17 mouse cellular contexts compared by ENCODE assay signal in genomic region chr8:12776166-12776565, GRCm38 (mm10). TPM values are rescaled to one million over a fixed set of nuclear protein-coding genes. Genes with fewer than 3 reads are reported as not detected.
DNase-seq lines count a peak whose midpoint lies in the region; ATAC-seq and TF ChIP-seq lines count a peak whose summit lies in the region.
"Had no signal": no experiment of that assay in that cellular context is flagged by ENCODE, and none has a peak within 500 bp of the region (broad histone marks: within the 10 kb centered on the region; RNA-seq: fewer than 3 reads in every experiment).

No protein-coding gene starts in this region.

- 61% methylated on average over 10 of the region's 10 CpGs for WGBS in liver, embryonic 12.5 days (ENCODE audit: insufficient replicate concordance)
- 39% methylated on average over 10 of the region's 10 CpGs for WGBS in heart, embryonic 14.5 days
- 55% methylated on average over 10 of the region's 10 CpGs for WGBS in liver, embryonic 13.5 days (ENCODE audit: insufficient replicate concordance)

- peak overlapping the region; percentile 54 for H3K4me3 ChIP-seq in gastrocnemius, adult 2 months
- H3K4me3 ChIP-seq in liver, embryonic 12.5 days: no peak overlapping the region
- H3K4me3 ChIP-seq in heart, embryonic 14.5 days (ENCODE audit: control insufficient read depth in 1 of 2, insufficient read depth in 1 of 2, low read depth in 1 of 2, low read length in 2 of 2): no peak overlapping the region
- no peak overlapping the region for H3K4me3 ChIP-seq in liver, embryonic 13.5 days (replicated peaks)
- H3K4me3 ChIP-seq: forebrain, embryonic 13.5 days; hindbrain, embryonic 13.5 days; megakaryocyte, embryonic 14.5 days; neural tube, embryonic 12.5 days had no signal

- H3K9me3 ChIP-seq in liver, embryonic 12.5 days (replicated peaks): no peaks in the 10 kb centered on the region
- H3K9me3 ChIP-seq in heart, embryonic 14.5 days (ENCODE audit: control insufficient read depth, low read length): no peaks in the 10 kb centered on the region
- H3K9me3 ChIP-seq in liver, embryonic 13.5 days (replicated peaks): no peaks in the 10 kb centered on the region
- H3K9me3 ChIP-seq: forebrain, embryonic 13.5 days; hindbrain, embryonic 13.5 days; megakaryocyte, embryonic 14.5 days; neural tube, embryonic 12.5 days had no signal

- peaks cover 59% of the 10 kb centered on the region for H3K4me1 ChIP-seq in liver, embryonic 12.5 days
- peaks cover 53 to 69% of the 10 kb centered on the region in 2 experiments for H3K4me1 ChIP-seq in heart, embryonic 14.5 days (ENCODE audit: control insufficient read depth in 2 of 2, insufficient read depth in 2 of 2, low read length in 2 of 2)
- H3K4me1 ChIP-seq in liver, embryonic 13.5 days (replicated peaks): peaks cover 49% of the 10 kb centered on the region
- H3K4me1 ChIP-seq: neural tube, embryonic 12.5 days had no signal

- no peaks in the 10 kb centered on the region for H3K36me3 ChIP-seq in liver, embryonic 12.5 days
- no peaks in the 10 kb centered on the region for H3K36me3 ChIP-seq in heart, embryonic 14.5 days (ENCODE audit: control insufficient read depth, insufficient read depth, low read length)
- H3K36me3 ChIP-seq in liver, embryonic 13.5 days: no peaks in the 10 kb centered on the region
- H3K36me3 ChIP-seq: hindbrain, embryonic 13.5 days; neural tube, embryonic 12.5 days had no signal

- intact Hi-C loops in gastrocnemius, adult 2 months (cut with DNase I): no loop called here

- peak; percentile 46 for DNase-seq in gastrocnemius, adult 2 months
- no peak for DNase-seq in gastrocnemius, adult 8-10 months (ENCODE audit: low spot score in 2 of 2)
- no peak for DNase-seq in liver
- DNase-seq in liver, embryonic 13.5 days: no peak
- DNase-seq: adrenal gland, adult 8-10 months; cerebellum, postnatal 10 days; kidney, adult 11 months; kidney, postnatal 14 days; lung, embryonic 14.5 days; thymus, postnatal 14 days had no signal

- no peak for TF ChIP-seq CTCF in gastrocnemius, adult 2 months (IDR thresholded peaks at IDR 0.05)

- H3K9ac ChIP-seq in liver, embryonic 12.5 days: no peak overlapping the region
- H3K9ac ChIP-seq in heart, embryonic 14.5 days (ENCODE audit: low read length): peak overlapping the region; percentile 52; the same call in 1 of the 2 replicates
- no peak overlapping the region for H3K9ac ChIP-seq in liver, embryonic 13.5 days
- H3K9ac ChIP-seq: forebrain, embryonic 13.5 days; lung, embryonic 14.5 days; neural tube, embryonic 12.5 days had no signal

- H3K27ac ChIP-seq in gastrocnemius, adult 2 months: peak overlapping the region; percentile 95
- H3K27ac ChIP-seq in liver, embryonic 12.5 days: 0 out of 2 replicates have a peak overlapping the region, but pooled peaks have one; percentile 67
- H3K27ac ChIP-seq in heart, embryonic 14.5 days (replicated peaks in 1 of 2; ENCODE audit: control insufficient read depth in 1 of 2, insufficient read depth in 1 of 2, low read depth in 2 of 2, low read length in 2 of 2): peak overlapping the region; percentile 86 to 92
- peak overlapping the region; percentile 35; the same call in 1 of the 2 replicates for H3K27ac ChIP-seq in liver, embryonic 13.5 days
- H3K27ac ChIP-seq: forebrain, embryonic 13.5 days; hindbrain, embryonic 13.5 days; neural tube, embryonic 12.5 days had no signal

- H3K4me2 ChIP-seq in liver, embryonic 12.5 days: no peak overlapping the region
- peak overlapping the region; percentile 51 for H3K4me2 ChIP-seq in heart, embryonic 14.5 days (ENCODE audit: low read length)
- no peak overlapping the region for H3K4me2 ChIP-seq in liver, embryonic 13.5 days
- H3K4me2 ChIP-seq: forebrain, embryonic 13.5 days; hindbrain, embryonic 13.5 days; lung, embryonic 14.5 days; neural tube, embryonic 12.5 days had no signal

- no peak for ATAC-seq in liver, embryonic 12.5 days
- ATAC-seq in heart, embryonic 14.5 days (ENCODE audit: insufficient number of reproducible peaks, insufficient read depth, low FRiP score, low read depth): 0 out of 2 replicates have a peak, but pooled peaks have one; percentile 12
- ATAC-seq in liver, embryonic 13.5 days (ENCODE audit: low read depth): no peak
- ATAC-seq in megakaryocyte-erythroid progenitor cell, adult 5-6 weeks (replicated peaks; ENCODE audit: low FRiP score, low TSS enrichment, poor library complexity, severe bottlenecking): no peak
- ATAC-seq: forebrain, embryonic 13.5 days had no signal

- H3K27me3 ChIP-seq in liver, embryonic 12.5 days (replicated peaks): no peaks in the 10 kb centered on the region
- no peaks in the 10 kb centered on the region for H3K27me3 ChIP-seq in heart, embryonic 14.5 days (ENCODE audit: control insufficient read depth, insufficient read depth, low read length)
- 0 out of 2 replicates have a peak, but pooled peaks cover 3% of the 10 kb centered on the region for H3K27me3 ChIP-seq in liver, embryonic 13.5 days
- H3K27me3 ChIP-seq: forebrain, embryonic 13.5 days; hindbrain, embryonic 13.5 days; neural tube, embryonic 12.5 days had no signal

RNA-seq across cellular contexts. Expression of gene Atp11a, which starts 19.4 kb away (rescaled TPM):
- total RNA-seq in gastrocnemius, adult 2 months (2021): 10 to 100 TPM; 27.1 to 30.9 TPM
- total RNA-seq in gastrocnemius, adult 8-10 months (2022): 10 to 100 TPM; 22.9 to 33.6 (median 27.0) TPM
- 2.2 and 2.7 TPM in 2 replicates for polyA plus RNA-seq in liver, embryonic 12.5 days (2016; fragmentation: Nextera tagmentation; extraction: Ambion mirVana)
- polyA plus RNA-seq in heart, embryonic 14.5 days (2014; fragmentation: Nextera tagmentation; extraction: Ambion mirVana): 19.9 and 21.7 TPM in 2 replicates
- polyA plus RNA-seq in liver, embryonic 13.5 days (2015; fragmentation: Nextera tagmentation; extraction: Ambion mirVana): 0.82 and 1.0 TPM in 2 replicates
- total RNA-seq in megakaryocyte-erythroid progenitor cell, adult 5-6 weeks (2014; fragmentation: Nextera tagmentation): 3.5 and 14.1 TPM in 2 replicates
- 5.5 TPM in 2 replicates for total RNA-seq in megakaryocyte-erythroid progenitor cell, adult 5-6 weeks (2017)

Comparison
In these comparisons a context has a peak if more than half of its experiments do, and no peak if none do; other contexts are left out.
1. H3K27ac ChIP-seq: peak in every context shown above with its lines; median percentile 95 in gastrocnemius, adult 2 months; 89 in heart, embryonic 14.5 days; 67 in liver, embryonic 12.5 days; 35 in liver, embryonic 13.5 days.